Mouse (Mus musculus) layer of hippocampus, postnatal 25 days (tissue): ENCODE results near the gene Kank3. TPM values are rescaled to one million over a fixed set of nuclear protein-coding genes. Genes with fewer than 3 reads are reported as not detected.
A peak's percentile ranks its signal among the peaks of the same experiment; 100 is the strongest.

ENCODE experiments used
- DNase-seq, 2 experiments: peaks; one replicate each; pipeline ENCODE4 v3.0.0; 2022; ENCODE audit warnings: mixed read lengths in 2 of 2, low spot score in 1 of 2; ENCODE audit errors: extremely low spot score in 1 of 2
- total RNA-seq, 2 experiments: library from RNA; stranded (reverse); gene quantifications; 2 replicates each; pipeline ENCODE4 v1.2.3; 2021

Gene Kank3
- total RNA-seq: 10 to 100 TPM; 27.8 to 35.8 TPM

DNA sequence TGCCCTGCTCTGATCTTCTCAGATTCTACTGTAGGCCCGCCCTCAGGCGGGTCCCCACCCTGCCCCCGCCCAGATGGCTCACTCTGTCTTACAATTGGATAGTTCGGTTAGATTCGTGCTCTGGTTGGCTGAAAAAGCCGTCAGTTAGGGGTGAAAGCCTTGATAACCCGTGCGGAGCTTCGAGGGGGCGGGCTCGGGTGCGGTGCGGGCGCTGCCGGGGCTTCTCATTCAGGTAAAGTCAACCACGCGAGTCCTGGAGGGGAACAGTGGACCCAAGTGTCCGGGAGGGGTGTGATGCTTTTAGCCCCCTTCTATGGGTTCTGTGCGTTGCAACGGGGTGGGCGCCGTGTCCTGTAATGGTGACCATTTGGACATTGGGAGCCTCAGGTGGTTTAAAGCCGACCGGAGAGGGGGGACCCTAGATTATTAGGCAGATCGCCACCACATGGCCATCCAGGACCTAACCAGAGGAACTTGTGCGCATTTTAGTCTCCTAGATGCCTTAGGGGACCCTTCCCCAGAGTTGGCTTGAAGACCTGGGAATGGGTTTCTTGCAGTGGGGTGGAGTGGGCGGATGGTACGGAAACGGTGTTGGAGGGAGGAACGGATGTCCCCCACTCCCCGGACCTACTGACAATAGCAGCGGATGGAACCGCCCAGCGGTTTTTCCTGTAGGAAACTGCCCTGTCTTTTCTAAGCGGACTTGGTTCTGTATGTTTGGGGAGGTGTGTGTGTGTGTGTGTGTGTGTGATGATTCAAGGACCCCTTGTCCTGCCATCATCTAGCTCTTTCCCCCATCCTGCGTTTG lies at the start of gene Kank3:
Kank3 (plus strand) TSS at position 186 of the 808 bp plus-strand sequence.
- peak; percentile 93 to 95 for DNase-seq

DNA sequence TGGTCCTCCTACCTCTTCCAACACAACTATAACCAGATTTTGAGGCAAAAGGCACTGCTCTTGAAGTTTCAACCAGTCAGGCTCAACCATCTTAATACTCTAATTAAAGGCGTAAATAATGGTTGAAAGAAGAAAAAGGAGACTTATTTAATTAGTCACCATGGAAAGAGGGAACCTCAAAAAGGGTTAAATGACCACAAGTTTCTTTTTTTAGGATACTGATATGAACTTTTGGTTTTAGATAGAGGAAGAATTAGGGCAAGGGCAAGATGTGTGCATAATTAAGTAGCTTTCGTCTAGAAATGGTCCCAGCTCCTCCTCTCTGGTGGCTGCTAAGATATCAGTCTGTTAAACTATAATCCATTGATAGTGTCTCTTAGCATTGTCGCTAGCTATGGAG lies 43.9 kb upstream of the Kank3 start:
- no peak for DNase-seq

DNA sequence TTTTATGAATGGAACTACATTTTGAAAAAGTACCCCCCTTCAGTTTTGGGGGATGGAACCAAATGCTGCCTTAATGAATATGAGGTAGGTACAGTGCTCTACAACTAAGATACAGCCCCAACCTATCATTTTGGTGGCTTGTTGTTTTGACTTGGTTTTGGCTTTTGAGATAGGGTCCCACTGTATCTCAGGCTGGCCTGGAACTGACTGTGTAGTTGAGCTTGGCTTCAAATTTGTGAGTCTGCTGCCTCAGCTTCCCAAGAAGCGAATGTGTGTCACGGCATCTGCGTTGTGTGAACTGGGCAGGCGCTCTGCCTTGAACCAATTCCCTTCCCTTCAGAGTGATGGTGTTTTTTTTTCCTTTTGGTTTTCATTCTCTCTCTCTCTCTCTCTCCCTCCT lies 38.7 kb upstream of the Kank3 start:
- DNase-seq: no peak

DNA sequence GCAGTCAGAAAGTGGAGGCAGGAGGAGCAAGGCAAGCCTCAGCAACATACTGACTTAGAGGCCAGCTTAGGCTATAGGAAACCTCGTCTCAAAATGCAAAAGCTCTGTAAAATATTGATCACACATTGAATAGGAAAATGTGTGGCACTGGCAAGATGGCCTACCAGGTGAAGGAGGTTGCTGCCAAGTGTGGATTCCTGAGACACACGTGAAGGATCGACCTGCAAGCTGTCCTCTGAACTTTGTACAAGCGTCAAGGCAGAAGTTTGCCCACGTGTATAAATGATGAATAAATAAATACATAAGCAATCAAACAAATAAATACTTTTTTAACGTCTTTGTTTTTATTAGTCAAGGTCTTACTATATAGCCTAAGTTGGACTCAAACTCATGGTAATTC lies 36.9 kb upstream of the Kank3 start:
- no peak for DNase-seq

DNA sequence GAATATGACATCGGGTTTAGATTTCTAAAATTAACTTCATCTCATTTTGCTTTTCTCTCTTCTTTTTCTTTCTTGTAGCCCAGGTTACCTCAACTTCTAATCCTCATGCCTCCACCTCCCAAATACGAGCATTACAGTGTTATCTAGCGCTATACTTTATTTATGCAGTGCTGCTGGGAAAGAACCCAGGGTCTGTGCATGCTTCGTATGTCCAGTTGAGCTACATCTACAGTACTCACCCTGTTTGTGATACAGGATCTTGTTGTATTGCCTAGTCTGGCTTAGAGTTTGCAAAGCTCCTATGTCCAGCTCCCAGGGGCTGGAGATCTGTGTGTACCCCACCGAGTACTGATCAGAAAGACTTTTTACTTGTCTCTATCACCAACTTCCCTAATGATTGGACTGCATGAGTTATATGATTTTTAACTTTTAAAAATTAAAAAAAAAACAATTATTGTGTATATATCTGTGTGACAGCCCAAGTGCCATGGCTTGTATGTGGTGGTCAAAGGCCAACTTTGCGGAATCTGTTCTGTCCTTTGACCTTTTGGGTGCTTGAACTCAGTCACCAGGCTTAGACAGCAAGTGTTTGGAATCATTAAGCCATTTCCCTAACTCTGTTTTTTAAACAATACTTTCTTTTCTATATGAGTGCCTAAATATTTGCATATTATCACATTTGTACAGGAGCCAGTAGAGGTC lies 36.3 kb upstream of the Kank3 start:
- no peak for DNase-seq

DNA sequence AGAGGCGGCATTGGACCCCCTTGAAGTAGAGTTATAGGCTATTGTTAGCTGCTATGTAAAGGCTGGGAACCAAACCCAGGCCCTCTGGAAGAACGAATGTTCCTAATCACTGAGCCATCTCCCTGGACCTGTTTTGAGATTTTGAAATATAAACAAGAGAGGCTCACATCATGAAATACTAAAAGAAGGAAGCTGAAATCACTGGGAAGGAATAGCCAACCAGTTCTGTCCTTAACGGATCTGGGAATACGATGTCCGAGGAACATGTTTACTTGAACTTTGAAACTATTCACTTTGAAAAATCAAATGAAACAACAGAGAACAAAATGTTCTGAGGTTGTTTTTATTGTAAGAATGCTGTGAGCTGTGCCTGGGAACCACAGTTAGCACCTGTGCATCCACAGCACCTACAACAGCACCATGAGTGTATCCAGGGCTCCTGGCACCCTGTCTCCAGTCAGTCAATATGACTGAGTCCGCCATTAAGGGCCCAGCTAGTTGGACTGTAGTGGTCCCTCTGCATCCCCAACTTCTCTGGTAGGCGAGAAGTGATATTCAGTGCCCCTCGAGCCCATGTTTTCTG lies 35.7 kb upstream of the Kank3 start:
- DNase-seq: no peak

DNA sequence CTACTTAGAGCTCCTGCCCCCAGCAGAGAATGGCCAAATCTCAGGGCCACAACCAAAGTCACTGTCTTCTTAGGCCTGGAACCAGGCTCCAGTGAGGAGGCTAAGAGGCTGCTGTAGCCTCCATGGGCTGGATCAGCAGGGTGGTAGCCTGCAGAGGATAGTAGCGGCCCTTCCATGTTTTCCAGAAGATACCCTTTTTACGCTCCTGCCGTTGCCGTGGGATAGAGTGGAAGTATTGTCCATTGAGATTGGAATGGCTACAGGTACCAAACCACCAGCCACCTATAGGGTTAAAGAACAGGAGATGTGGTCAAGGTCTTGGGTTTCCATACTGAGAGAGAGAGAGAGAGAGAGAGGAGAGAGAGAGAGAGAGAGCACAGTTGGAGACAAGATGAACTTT lies 35.0 kb upstream of the Kank3 start:
- no peak for DNase-seq

DNA sequence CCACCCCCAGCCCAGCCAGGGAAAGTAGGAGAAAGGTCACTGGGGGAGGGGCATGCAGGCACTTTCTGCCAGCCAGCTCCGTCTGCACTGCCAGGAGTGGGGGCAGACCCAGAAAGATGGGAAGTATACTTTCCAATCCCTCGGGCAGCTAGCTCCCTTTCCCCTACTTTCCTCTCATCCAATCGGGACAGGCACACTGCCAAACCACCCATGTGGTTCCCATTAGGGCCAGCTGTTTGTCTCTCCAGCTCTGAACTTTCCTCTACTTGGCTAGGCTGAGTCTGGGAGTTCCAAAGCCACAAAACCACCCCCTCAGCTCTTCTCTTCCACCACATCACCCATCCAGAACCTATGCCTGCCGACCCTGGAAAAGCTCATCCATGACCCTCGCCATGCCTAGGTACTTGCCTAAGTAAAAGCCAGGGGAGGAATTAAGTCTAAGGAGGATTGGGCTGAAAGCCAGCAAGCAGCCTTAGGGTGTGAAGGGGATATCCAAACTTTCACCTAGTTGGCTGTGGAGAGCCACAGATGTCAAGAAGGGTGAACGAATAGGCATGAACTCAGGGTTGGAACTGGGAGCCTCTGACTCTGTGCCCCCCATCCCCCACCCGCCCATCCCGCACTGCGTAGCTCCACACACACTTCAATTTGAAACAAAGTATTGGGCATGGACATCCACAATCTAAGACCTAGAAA lies 30.9 kb upstream of the Kank3 start:
- peak; percentile 66 to 84 for DNase-seq

DNA sequence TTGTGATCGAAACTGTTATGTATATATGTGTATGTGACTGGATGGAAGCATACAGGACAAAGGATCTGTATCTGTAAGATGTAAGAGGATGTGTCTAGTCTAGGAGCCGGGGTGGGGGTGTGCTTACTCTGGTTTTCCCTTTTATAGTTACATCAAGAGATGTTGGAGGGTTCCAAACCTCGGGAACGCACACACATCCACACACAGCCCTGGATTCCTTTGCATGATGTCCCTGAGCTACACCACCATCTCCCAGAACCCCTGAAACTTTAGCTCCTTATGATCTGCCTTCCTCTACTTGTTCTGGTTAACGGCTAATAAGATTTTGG lies 30.4 kb upstream of the Kank3 start:
- no peak for DNase-seq

DNA sequence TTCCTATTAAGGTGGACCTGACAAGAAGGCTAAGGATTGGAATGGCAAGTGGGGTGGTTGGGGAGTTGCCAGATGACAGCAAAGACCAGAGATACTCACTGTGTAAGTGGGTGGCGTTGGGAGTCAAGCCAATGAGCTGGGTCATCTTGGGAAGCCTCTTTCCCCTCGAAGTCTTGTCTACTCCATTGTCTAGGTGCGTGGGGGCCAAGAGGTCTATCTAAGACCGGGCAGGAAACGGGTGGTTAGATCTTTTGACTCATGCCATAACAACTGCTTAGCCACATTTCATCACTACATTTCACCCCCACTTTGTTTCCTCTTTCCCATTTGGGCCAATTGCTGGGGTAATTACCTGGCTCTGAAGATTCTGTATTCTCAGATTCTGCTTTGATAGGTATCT lies 29.9 kb upstream of the Kank3 start:
- DNase-seq: no peak

DNA sequence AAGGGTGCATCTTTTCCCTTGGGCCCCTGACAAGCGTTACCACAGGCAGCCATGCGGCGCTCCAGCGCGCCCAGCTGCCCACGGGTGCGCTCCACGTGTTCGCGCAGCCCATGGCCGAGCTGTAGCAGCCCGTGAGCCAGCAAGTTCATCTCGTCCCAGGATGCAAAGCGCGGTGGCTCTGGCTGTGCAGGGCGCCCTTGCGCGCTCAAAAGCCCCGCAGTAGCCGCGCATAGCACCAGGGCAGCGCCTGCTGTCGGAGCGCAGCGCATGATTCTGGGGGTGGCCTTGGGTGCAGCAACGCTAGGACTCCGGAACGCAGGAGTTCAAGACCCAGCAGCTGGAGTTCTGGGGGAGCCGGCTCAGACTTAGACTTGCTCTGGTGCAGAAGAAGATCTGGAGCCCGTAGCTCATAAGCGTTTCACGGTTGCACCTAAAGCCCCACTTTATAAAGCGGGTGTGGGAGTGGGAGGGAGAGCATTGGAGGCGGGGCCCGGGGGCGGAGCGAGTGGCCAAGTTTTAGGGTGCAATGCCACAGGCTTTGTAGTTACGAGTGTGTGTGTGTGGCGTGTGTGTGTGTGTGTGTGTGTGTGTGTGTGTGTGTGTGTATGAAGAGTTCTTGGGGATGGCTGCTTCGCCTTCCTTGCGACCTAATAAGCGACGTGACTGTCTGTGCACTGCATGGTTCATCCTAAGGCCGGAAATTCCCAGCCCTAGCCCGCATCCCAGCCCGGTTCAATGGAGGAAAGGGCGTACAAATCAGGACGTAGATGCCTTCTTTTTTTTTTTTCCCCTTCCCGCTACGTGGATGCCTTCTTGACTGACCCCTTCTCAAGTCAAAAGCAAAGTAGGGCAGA lies 29.0 kb upstream of the Kank3 start, which contains the start of gene Angptl4:
Angptl4 (minus strand) TSS at position 707 of the 854 bp plus-strand sequence.
- DNase-seq: peak; percentile 33 to 34

DNA sequence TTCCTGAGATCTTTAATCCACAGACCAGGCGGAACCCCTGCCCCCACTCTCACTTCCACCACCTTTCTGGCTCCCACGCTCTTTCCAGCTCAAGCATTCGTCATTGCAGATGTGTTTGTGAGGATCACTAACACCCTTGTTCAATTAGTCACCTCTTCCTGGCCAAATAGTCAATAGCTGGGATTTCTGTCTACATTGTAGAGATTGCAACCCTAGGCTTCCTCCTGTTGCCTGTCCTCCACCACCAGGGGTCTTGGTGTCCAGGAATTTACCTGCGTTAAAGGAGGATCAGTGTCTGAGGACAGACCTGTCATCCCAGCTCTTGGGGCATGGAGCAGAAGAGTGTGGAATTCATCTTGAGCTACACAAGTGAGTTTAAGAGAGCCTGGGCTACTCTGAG lies 28.3 kb upstream of the Kank3 start:
- no peak for DNase-seq

DNA sequence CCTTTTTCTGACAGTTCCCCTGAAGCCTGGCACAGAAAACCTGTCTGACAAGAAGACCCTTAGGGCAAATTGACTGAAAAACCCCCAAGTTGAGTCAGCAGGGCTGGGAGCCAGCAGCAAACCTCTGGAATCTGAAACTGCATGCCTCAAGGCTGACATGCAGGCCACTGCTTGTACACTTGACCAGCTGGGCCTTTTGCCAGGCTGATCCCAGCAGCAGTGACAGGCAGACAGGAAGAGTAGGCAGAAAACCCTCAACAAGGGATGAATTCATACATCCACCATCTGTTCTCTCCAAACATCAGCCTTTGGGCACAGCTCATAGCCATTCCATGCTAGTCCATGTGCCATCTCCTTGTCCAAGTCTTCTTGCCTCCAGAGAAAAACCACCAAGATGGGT lies 26.9 kb upstream of the Kank3 start:
- no peak for DNase-seq

DNA sequence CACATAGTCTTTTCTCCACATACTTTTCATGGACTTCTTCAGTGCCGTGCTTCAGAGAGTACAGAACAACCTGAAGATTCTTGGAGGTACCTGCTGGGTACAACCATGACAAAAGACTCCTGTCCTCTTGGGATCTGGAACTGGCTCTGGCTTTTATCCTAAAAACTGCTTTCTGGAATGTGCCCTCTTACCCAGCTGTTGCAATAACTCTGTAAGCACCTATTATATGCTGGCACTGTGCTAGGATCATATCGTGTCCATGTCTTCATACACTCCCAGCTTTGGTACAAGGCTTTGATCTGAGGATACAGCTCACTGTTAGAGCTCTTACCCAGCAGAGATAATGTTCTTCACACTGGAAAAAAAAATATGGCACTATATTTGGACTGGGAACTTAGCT lies 25.4 kb upstream of the Kank3 start:
- DNase-seq: no peak

DNA sequence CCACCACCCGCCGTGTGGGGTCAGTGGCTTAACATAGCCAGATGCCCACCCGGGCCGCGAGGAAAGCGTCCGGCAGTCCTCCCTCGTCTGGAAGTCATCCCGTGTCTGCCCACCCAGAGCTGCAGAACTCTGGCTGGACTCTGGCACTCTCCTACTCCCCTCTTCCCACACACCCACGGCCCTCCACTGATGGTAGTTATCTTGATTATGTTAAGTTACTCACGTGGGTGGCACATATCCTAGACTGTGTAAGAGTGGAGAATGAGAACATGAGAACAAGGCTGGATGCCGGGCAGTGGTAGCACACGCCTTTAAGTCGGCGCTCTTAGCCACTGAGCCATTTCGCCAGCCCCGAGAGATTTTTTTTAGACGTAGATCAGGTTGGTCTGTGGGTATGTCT lies 23.9 kb upstream of the Kank3 start:
- no peak for DNase-seq

DNA sequence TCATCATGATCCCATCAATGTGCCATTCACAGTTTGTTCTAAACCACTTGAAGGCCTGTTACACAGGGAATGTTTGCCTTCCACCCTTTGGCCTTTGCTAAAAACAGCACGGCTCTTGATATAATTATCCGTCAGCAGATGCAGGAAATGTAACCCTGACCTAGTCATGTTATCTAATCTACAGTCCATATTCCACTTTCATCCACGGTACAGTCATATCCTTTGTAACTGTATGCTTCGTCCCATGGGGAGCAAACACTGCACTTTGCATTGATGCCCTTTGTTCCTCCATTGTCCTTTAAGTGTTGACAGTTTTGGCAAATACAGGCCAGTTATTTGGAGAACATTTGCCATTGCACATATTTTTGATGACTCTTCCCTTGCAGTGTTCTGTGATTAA lies 21.6 kb upstream of the Kank3 start:
- no peak for DNase-seq

DNA sequence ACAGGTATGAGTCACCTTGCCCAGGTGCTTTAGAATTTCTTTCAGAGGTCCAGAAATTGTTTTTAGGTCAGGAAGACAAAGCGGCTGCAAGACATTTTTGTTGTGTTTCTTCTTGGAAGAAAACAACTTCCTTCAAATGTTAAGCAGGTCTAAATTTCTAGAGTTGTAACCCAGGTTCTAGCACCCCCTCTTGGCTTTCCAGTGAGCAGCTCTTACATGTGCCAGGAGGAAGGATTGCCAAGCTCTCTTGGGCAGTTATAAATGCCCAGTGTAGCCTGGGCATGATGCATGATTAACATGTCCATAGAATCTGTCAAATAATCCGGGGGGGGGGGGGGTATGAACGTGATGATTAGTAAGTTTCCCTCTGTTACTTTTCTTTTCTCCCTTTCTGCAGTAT lies 12.0 kb upstream of the Kank3 start:
- DNase-seq: no peak

DNA sequence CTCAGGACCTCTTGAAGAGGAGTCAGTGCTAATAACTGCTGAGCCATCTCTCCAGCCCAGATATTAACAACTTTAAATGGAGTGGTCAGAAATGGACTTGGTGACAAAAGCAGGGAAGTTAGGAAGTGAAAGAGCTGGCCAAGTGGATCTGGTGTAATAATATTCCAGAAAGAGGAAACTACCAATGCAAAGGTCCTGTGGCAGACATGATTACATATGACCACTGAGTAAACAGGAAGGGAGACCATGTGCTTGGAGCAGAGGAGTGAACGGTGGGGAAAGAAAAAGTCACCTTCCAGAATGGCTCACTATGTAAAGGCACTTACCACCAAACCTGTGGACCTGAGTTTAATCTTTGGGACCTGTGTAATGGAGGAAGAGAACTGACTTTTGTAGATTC lies 11.0 kb upstream of the Kank3 start:
- DNase-seq: no peak

DNA sequence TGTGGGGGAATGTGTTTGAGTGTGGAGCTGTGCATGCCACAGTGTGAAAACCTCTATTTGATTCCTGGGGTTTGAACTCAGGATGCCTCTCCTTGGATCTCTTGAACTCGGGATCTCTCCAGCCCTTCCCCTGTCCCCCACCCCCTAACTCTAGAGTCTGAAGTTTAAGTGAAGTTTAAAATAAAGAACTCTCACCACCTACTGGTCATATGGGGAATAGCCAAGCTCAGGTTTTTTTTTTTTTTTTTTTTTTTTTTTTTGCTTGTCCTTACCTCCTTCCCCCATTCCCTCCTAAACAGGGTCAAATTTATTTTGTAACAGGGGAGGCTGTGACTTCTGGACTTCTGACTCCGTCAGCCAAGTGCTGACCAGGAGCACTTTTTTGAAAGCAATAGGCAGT lies 8.1 kb upstream of the Kank3 start:
- DNase-seq: no peak

DNA sequence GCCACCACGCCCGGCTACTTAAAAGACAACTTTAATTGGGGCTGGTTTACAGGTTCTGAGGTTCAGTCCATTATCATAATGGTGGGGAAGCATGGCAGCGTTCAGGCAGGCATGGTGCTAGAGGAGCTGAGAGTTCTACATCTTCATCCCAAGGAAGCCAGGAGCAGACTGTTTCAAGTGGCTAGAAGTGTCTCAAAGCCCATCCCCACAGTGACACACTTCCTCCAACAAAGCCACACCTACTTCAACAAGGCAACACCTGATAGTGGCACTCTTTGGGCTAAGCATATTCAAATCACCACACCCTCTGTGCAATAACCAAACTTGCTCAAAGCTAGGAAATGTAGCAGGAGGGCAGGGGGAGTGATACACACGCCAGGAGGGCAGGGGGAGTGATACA lies 6.1 kb upstream of the Kank3 start:
- DNase-seq: no peak
